Mouse (Mus musculus) ES-E14 (cell line): ENCODE measurements at regions not wholly inside any gene's neighbourhood (a gene's known extent, or its start where the extent isn't known, plus 50 kb on each side); places are given as distances from the start of the nearest gene placed in this dataset.
"Not testable (repeated sequence)": the region's sequence is repeated elsewhere in the genome, so short reads cannot be mapped to it uniquely, and the experiment has no call there.

Experiments
- DNase-seq: peaks from one replicate; pipeline ENCODE4 v3.0.0-alpha.2; 2013; ENCODE audit warnings: low read depth, low spot score
- H3K27ac ChIP-seq: 2 replicates; pipeline ENCODE4 v1.5.1; 2012; ENCODE audit warnings: low read depth, mild to moderate bottlenecking, low read length, moderate library complexity, mixed read lengths; ENCODE audit not compliant: poor library complexity, insufficient read depth, severe bottlenecking
- H3K36me3 ChIP-seq: 2 replicates; pipeline ENCODE4 v1.6.1; 2012; ENCODE audit warnings: mild to moderate bottlenecking, low read length, moderate library complexity, mixed read lengths; ENCODE audit not compliant: control insufficient read depth, poor library complexity, insufficient read depth, severe bottlenecking
- H3K4me1 ChIP-seq, 2 experiments: fragments of 150-350 bp in 1 of 2; sonication (generic) in 1 of 2; 2 replicates each; pipeline ENCODE4 v1.6.1; 2012; ENCODE audit warnings: low read length in 2 of 2, mild to moderate bottlenecking in 1 of 2, mixed read lengths in 1 of 2; ENCODE audit not compliant: control insufficient read depth in 2 of 2, insufficient read depth in 2 of 2, poor library complexity in 1 of 2
- H3K4me3 ChIP-seq, 2 experiments: fragments of 150-350 bp in 1 of 2; sonication (generic) in 1 of 2; 2 replicates each; pipeline ENCODE4 v1.5.1; 2012; ENCODE audit warnings: low read length in 2 of 2, low read depth in 1 of 2, mild to moderate bottlenecking in 1 of 2, mixed read lengths in 1 of 2; ENCODE audit not compliant: insufficient read depth in 1 of 2, poor library complexity in 1 of 2, severe bottlenecking in 1 of 2
- H3K9ac ChIP-seq: 2 replicates; pipeline ENCODE4 v1.6.1; 2012; ENCODE audit warnings: low read depth, mild to moderate bottlenecking, low read length, mixed read lengths; ENCODE audit not compliant: poor library complexity, insufficient read depth, severe bottlenecking
- H3K9me3 ChIP-seq: fragments of 150-350 bp; sonication (generic); 2 replicates; pipeline ENCODE4 v1.6.1; 2012; ENCODE audit warnings: low read depth, mild to moderate bottlenecking, low read length; ENCODE audit not compliant: control insufficient read depth, insufficient read depth
- CHD2 ChIP-seq: IDR thresholded peaks from 2 replicates; pipeline ENCODE4 v1.6.1; 2014; ENCODE audit warnings: mild to moderate bottlenecking, low read depth, low read length, inconsistent platforms
- HCFC1 ChIP-seq: IDR thresholded peaks from 2 replicates; pipeline ENCODE4 v1.6.1; 2012; ENCODE audit warnings: low read length, inconsistent platforms, borderline replicate concordance; ENCODE audit not compliant: insufficient read depth
- MAFK ChIP-seq: IDR thresholded peaks from 2 replicates; pipeline ENCODE4 v1.6.1; 2014; ENCODE audit warnings: mild to moderate bottlenecking, low read depth, low read length, inconsistent platforms; ENCODE audit not compliant: insufficient read depth
- ZC3H11A ChIP-seq: IDR thresholded peaks from 2 replicates; pipeline ENCODE4 v1.6.1; 2012; ENCODE audit warnings: low read depth, mild to moderate bottlenecking, inconsistent platforms, low read length, borderline replicate concordance
- ZNF384 ChIP-seq: IDR thresholded peaks from 2 replicates; pipeline ENCODE4 v1.6.1; 2012; ENCODE audit warnings: low read depth, low read length, inconsistent platforms
- in situ Hi-C, 2 experiments: fragments of 600-800 bp; cut with MboI; formaldehyde crosslinking; loops; one replicate each; pipeline ENCODE4 v1.15.1; 2025; ENCODE audit warnings: low sequenced_read_pairs in 2 of 2, inconsistent platforms in 1 of 2; ENCODE audit not compliant: unreplicated experiment in 2 of 2

- not testable (repeated sequence) for H3K9ac ChIP-seq, H3K27ac ChIP-seq, H3K36me3 ChIP-seq, H3K4me1 ChIP-seq, H3K4me3 ChIP-seq, H3K9me3 ChIP-seq
- peak; percentile 40 for DNase-seq
- in situ Hi-C loops, result loop anchor here in 1 of 2 experiments (10.0 to 25.0 kb wide), 2 partner anchors 236 to 1119 kb away; partner anchors contain the start of gene Slc10a2
- peak; percentile 96 for TF ChIP-seq ZC3H11A
Measured at GRCm38 (mm10) chr8:4868761-4869160, 89.4 kb upstream of the Shcbp1 start.

GRCm38 (mm10) chr8:4839087-4839486 is 59.7 kb upstream of the Shcbp1 start:
- Histone ChIP-seq H3K9me3 (no peaks in the 10 kb centered on the region), H3K9ac (no peak overlapping the region), H3K4me1 (no peaks in the 10 kb centered on the region), H3K36me3 (no peaks in the 10 kb centered on the region), H3K4me3 (no peak overlapping the region), H3K27ac (no peak overlapping the region)
- no peak for DNase-seq
- TF ChIP-seq ZC3H11A (no peak), CHD2 (no peak), HCFC1 (no peak), ZNF384 (no peak), MAFK (no peak)
- in situ Hi-C loops, result no loop called here

GRCm38 (mm10) chr8:4838527-4838926 is 59.2 kb upstream of the Shcbp1 start:
- Histone ChIP-seq H3K4me3 (no peak overlapping the region), H3K9ac (no peak overlapping the region), H3K27ac (no peak overlapping the region), H3K9me3 (no peaks in the 10 kb centered on the region), H3K4me1 (no peaks in the 10 kb centered on the region), H3K36me3 (no peaks in the 10 kb centered on the region)
- in situ Hi-C loops, result no loop called here
- DNase-seq, result no peak
- TF ChIP-seq CHD2 (no peak), ZNF384 (no peak), HCFC1 (no peak), ZC3H11A (no peak), MAFK (no peak)

- H3K9ac ChIP-seq, result no peak overlapping the region
- no peaks in the 10 kb centered on the region for H3K9me3 ChIP-seq
- H3K4me3 ChIP-seq, result no peak overlapping the region
- no peak for TF ChIP-seq ZC3H11A
- TF ChIP-seq ZNF384, result no peak
- TF ChIP-seq MAFK, result no peak
- TF ChIP-seq CHD2, result no peak
- TF ChIP-seq HCFC1, result no peak
- in situ Hi-C loops, result no loop called here
- H3K4me1 ChIP-seq, result no peaks in the 10 kb centered on the region
- no peak for DNase-seq
- no peaks in the 10 kb centered on the region for H3K36me3 ChIP-seq
- H3K27ac ChIP-seq, result no peak overlapping the region
Measured at GRCm38 (mm10) chr8:4837719-4838118, 58.4 kb upstream of the Shcbp1 start.

GRCm38 (mm10) chr8:4836651-4837050 is 57.3 kb upstream of the Shcbp1 start:
- no peaks in the 10 kb centered on the region for H3K9me3 ChIP-seq
- no peak overlapping the region for H3K27ac ChIP-seq
- in situ Hi-C loops, result no loop called here
- no peaks in the 10 kb centered on the region for H3K36me3 ChIP-seq
- no peaks in the 10 kb centered on the region for H3K4me1 ChIP-seq
- no peak overlapping the region for H3K9ac ChIP-seq
- H3K4me3 ChIP-seq, result no peak overlapping the region
- DNase-seq, result no peak
- TF ChIP-seq ZC3H11A (no peak), CHD2 (no peak), MAFK (no peak), HCFC1 (no peak)
